Mouse (Mus musculus) limb, embryonic 11.5 days (tissue): ENCODE results near the gene Lenep. TPM values are rescaled to one million over a fixed set of nuclear protein-coding genes. Genes with fewer than 3 reads are reported as not detected.

Experiments used
- ATAC-seq: fragments of 200-750 bp; cut with Nextera tagmentation; 2 replicates; pipeline ENCODE4 v1.8.0; 2017; ENCODE audit warnings: low read depth; ENCODE audit not compliant: insufficient number of reproducible peaks, low FRiP score, low TSS enrichment
- DNase-seq: peaks from one replicate; pipeline ENCODE4 v3.0.0-alpha.2; 2015; ENCODE audit warnings: low spot score
- H3K27ac ChIP-seq: fragments of 300-500 bp; sonication (generic); replicated peaks from 2 replicates; pipeline ENCODE4 v1.5.1; 2014; ENCODE audit warnings: low read depth, mild to moderate bottlenecking, low read length
- H3K27me3 ChIP-seq: fragments of 300-500 bp; sonication (generic); 2 replicates; pipeline ENCODE4 v1.6.1; 2014; ENCODE audit warnings: mild to moderate bottlenecking, low read length, mixed read lengths; ENCODE audit not compliant: control insufficient read depth, insufficient read depth
- H3K36me3 ChIP-seq: fragments of 300-500 bp; sonication (generic); 2 replicates; pipeline ENCODE4 v1.6.1; 2014; ENCODE audit warnings: mild to moderate bottlenecking, low read length, moderate library complexity, mixed read lengths; ENCODE audit not compliant: control insufficient read depth, insufficient read depth
- H3K4me1 ChIP-seq: fragments of 300-500 bp; sonication (generic); 2 replicates; pipeline ENCODE4 v1.6.1; 2014; ENCODE audit warnings: low read length, mixed read lengths; ENCODE audit not compliant: control insufficient read depth, insufficient read depth
- H3K4me2 ChIP-seq: fragments of 300-500 bp; sonication (generic); 2 replicates; pipeline ENCODE4 v1.6.1; 2014; ENCODE audit warnings: low read depth, mild to moderate bottlenecking, moderate library complexity; ENCODE audit not compliant: severe bottlenecking
- H3K4me3 ChIP-seq: fragments of 300-500 bp; sonication (generic); 2 replicates; pipeline ENCODE4 v1.5.1; 2014; ENCODE audit warnings: low read depth, low read length
- H3K9ac ChIP-seq: fragments of 300-500 bp; sonication (generic); 2 replicates; pipeline ENCODE4 v1.6.1; 2014; ENCODE audit warnings: mild to moderate bottlenecking, low read length
- H3K9me3 ChIP-seq: fragments of 300-500 bp; sonication (generic); 2 replicates; pipeline ENCODE4 v1.6.1; 2016; ENCODE audit warnings: low read length; ENCODE audit not compliant: control insufficient read depth
- WGBS: fragments of 180-500 bp; shearing (Covaris S2); extraction: QIAGEN DNeasy Blood & Tissue Kit; methylation state at CpG from one replicate; pipeline ENCODE4 v1.1.7; 2014; 5-methylcytosine and 5-hydroxymethylcytosine counted together
- polyA plus RNA-seq: library from polyadenylated mRNA; unstranded; fragments of >200 nt; fragmentation: Nextera tagmentation; extraction: Ambion mirVana; gene quantifications from 2 replicates; pipeline ENCODE4 v1.2.1, GENCODE M21; 2014

The Lenep gene
- polyA plus RNA-seq, 1 experiment from 2014 or later, result 0.61 TPM

DNA sequence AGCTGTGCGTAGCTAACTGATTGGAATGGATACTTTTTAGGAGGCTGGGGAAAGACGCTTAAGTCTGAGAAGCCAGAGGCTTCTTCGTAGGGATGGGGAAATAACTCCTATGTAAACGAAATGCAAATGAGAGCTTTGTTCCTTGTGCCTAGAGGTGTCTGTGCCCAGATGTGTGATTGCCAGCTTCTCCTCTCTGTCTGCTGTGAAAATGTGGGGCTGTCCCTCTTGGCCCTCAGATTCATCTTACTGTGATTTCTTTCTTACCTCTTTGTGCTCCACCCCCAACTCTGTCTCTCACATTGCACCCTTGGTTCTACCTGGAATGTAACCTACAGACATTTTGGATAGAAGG lies 6.0 kb downstream of the Lenep start:
- H3K27ac ChIP-seq, result no peak overlapping the region
- no peak for ATAC-seq
- peaks cover 28% of the 10 kb centered on the region for H3K4me1 ChIP-seq

DNA sequence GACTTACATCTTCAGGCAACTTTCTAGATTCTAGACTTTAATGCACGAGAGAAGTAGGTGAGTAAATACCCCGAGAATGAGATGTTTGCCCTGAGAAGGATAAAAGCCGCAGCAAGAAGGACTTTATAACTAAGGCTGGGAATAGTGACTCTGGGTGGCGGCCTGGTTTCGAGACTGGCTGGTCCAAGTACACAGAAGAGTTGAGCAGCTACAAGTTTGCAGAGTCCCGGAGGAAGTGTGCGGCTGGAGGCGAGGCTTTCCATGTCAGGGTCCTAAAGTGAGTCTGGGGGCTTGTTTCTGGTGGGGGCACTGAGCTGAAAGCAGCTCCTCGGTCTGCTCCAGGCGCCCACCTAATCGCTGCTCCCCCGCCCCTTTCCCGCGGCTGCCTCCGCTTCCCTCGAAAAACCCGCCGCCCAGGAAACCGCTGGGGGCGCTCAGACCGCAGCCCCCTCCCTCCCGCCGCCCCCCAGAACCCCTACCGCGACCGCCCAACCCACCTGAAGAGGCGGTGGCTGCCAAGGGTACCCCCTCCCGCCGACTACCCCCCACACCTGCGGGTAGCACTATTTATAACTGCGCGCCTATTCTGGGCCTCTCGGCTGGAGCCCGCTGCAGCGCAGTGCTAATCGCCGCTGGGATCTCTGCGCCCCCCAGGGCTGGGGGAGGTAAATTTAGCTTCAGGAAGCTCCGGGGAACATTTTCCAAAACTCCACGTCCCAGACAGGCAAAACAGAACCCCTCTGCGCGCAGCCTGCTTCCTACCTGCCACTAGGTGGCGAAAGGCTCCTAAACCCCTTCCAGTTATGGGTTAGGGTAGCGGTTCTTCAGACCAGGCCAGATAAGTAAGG lies 6.6 kb downstream of the Lenep start:
- DNase-seq (peak; percentile 86), ATAC-seq (no peak)
- Histone ChIP-seq H3K4me1 (peaks cover 34% of the 10 kb centered on the region), H3K9me3 (no peaks in the 10 kb centered on the region), H3K27me3 (peaks cover 6% of the 10 kb centered on the region; the same call in 1 of the 2 replicates), H3K4me3 (peak overlapping the region; percentile 55), H3K36me3 (no peaks in the 10 kb centered on the region), H3K9ac (peak overlapping the region; percentile 65), H3K4me2 (peak overlapping the region; percentile 99), H3K27ac (no peak overlapping the region)
- under 1% methylated on average over 43 of the region's 44 CpGs for WGBS

More for the DNA sequence above, 6.0 kb downstream of the Lenep start:
- no peaks in the 10 kb centered on the region for H3K9me3 ChIP-seq
- WGBS, result 0% methylated on average over 4 of the region's 4 CpGs
- peak overlapping the region; percentile 99 for H3K4me2 ChIP-seq
- H3K27me3 ChIP-seq, result peaks cover 6% of the 10 kb centered on the region; the same call in 1 of the 2 replicates
- peak overlapping the region; percentile 55 for H3K4me3 ChIP-seq
- no peaks in the 10 kb centered on the region for H3K36me3 ChIP-seq
- DNase-seq, result peak; percentile 32
- H3K9ac ChIP-seq, result peak overlapping the region; percentile 65

DNA sequence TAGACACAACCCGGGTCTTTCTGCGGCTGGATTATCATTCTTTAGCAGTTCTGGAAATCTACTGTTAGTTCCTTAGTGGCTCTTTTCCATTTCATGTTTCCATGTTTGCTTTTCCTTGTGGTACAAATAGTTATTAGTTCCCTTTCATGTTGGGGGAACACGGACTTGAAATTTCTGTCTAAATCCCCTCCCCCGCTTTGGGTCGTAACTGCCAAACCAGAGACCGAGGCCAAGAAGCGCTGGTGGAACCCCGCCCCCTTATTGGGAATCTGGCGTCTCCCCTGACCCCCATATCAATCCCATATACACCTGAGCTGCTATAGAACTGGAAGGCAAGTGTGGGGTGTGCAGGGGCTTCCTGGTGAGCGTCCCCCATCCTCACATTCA lies 7.2 kb downstream of the Lenep start:
- DNase-seq (peak; percentile 33), ATAC-seq (no peak)
- WGBS, result under 1% methylated on average over 10 of the region's 10 CpGs
- Histone ChIP-seq H3K9me3 (no peaks in the 10 kb centered on the region), H3K27ac (no peak overlapping the region), H3K4me3 (peak overlapping the region; percentile 55), H3K4me1 (peaks cover 35% of the 10 kb centered on the region), H3K4me2 (peak overlapping the region; percentile 99), H3K9ac (no peak overlapping the region), H3K36me3 (no peaks in the 10 kb centered on the region), H3K27me3 (peaks cover 6% of the 10 kb centered on the region; the same call in 1 of the 2 replicates)

DNA sequence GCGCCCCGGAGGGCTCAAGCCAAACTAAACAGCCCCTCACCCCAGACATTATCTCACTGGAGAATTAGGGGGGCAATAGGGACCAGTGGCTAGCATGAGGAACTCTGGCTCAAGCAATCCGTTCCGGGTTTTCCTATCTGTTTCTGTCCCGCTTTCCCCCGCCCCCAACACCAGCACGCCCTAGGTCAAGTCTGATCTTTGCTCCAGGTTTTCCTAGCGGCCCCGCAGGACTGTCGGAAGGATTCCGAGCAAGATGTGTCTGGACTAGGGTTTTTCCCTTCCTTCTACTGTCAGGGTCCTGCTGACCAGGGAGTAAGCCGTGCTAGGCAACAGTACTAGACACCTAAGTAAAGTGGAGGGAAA lies 7.7 kb downstream of the Lenep start:
- DNase-seq, result peak; percentile 85
- Histone ChIP-seq H3K36me3 (no peaks in the 10 kb centered on the region), H3K27ac (no peak overlapping the region), H3K4me3 (peak overlapping the region; percentile 50), H3K4me2 (peak overlapping the region; percentile 99), H3K9ac (no peak overlapping the region), H3K4me1 (peaks cover 37% of the 10 kb centered on the region), H3K9me3 (no peaks in the 10 kb centered on the region), H3K27me3 (peaks cover 6% of the 10 kb centered on the region; the same call in 1 of the 2 replicates)
- no peak for ATAC-seq
- under 1% methylated on average over 10 of the region's 12 CpGs for WGBS

DNA sequence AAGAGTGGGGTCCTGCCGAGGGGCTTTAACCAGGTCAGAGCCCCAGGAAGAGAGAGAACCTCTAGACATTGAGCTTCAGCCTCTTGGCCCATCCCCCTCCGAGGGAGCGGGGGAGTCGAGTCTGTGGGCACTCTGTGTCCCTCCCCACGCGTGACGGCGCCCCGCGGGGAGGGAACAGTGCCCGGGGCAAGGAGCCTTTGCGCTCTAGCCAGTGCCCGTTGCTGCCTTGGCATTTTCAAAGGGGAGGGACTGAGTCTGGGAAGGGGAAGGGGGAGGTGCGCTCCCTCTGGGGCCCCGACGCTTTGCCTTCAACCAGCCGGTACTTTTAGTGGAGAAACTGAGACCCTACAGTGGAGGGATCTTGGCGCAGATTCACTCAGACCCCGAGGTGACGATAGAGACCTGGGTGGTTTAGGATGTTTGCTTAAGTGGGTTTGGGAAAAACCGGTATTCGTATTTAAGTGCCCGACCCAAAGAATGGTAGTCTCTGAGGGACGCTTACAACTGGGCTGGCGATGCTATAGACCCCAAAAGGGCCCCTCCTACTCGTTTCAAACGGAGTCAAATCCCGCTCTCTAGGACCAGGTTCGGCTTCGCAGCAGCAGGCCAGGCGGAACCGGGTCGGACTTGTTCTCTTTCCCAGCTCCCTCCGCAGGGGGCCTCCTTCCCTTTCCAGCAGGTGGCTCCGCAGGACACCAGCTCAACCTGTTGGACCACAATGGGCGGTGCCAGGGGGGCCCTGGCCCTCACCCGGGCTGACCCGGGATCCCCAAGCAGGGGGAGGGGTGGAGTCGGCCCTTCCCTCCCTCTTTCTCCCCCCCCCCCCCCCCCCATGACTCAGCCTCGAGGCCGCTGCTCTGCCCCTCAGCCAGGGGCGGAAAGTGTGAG lies 8.3 kb downstream of the Lenep start, which contains the start of gene Zbtb7b:
TSS of gene Zbtb7b (minus strand) at position 771 of the 888 bp plus-strand sequence.
- Histone ChIP-seq H3K27me3 (peaks cover 6% of the 10 kb centered on the region; the same call in 1 of the 2 replicates), H3K36me3 (no peaks in the 10 kb centered on the region), H3K9ac (peak within 1 kb of the TSS; percentile 50), H3K27ac (peak within 1 kb of the TSS; percentile 42), H3K4me3 (peak within 1 kb of the TSS; percentile 55), H3K9me3 (no peaks in the 10 kb centered on the region), H3K4me2 (peak within 1 kb of the TSS; percentile 99), H3K4me1 (peaks cover 37% of the 10 kb centered on the region)
- peak; percentile 74 for DNase-seq
- ATAC-seq, result peak; percentile 42
- WGBS, result 1% methylated on average over 38 of the region's 42 CpGs

DNA sequence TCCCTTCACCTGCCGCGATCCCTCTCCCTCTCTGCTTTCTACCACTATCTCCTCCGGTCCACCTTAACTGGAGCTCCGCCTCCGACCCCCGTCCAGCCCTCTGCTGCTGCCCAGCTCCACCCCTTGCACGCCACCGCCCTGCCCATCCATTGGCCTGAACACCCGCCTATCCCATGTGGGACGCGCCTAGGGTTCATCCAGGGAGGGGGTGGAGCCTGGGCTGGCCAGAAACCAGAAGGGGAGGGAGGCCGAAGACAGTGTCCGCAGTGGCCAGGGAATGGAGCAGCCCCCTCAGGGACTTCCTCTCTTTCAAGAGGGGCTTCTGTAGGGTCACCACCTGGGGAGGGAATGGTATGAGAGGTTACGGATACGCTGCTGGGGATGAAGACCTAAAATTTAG lies 9.0 kb downstream of the Lenep start:
- Histone ChIP-seq H3K27ac (peak overlapping the region; percentile 42), H3K4me2 (peak overlapping the region; percentile 99), H3K9ac (peak overlapping the region; percentile 50), H3K4me3 (peak overlapping the region; percentile 50), H3K9me3 (no peaks in the 10 kb centered on the region), H3K4me1 (peaks cover 37% of the 10 kb centered on the region), H3K36me3 (no peaks in the 10 kb centered on the region), H3K27me3 (peaks cover 6% of the 10 kb centered on the region; the same call in 1 of the 2 replicates)
- WGBS, result under 1% methylated on average over 15 of the region's 15 CpGs
- DNase-seq (peak; percentile 96), ATAC-seq (peak; percentile 91)

DNA sequence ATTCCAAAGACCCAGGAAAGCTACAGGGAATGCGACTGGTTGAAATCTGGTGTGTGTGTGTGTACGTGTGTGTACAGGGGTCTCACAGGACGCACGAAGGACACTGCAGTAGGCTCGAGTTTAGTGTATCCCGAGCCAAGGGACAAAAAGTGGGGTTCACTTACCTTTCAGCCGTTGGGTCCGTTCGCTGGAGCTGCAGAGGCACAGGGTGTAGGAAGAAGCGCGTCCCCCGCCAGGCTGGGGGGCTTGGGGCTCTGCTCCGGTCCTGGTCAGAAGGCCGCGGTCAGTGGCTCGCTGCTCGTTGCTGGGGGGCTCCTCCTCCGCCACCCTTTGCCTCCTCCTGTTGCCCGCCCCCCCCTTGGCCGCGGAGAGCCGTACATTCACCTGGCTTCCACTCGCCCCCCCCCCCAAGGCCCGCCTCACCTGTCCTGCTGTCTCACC lies 9.7 kb downstream of the Lenep start:
- no peak overlapping the region for H3K27ac ChIP-seq
- peaks cover 37% of the 10 kb centered on the region for H3K4me1 ChIP-seq
- peak overlapping the region; percentile 99 for H3K4me2 ChIP-seq
- no peak overlapping the region for H3K9ac ChIP-seq
- H3K36me3 ChIP-seq, result no peaks in the 10 kb centered on the region
- H3K4me3 ChIP-seq, result peak overlapping the region; percentile 50
- no peaks in the 10 kb centered on the region for H3K9me3 ChIP-seq
- peaks cover 6% of the 10 kb centered on the region; the same call in 1 of the 2 replicates for H3K27me3 ChIP-seq
- no peak for ATAC-seq
- WGBS, result under 1% methylated on average over 16 of the region's 24 CpGs
- DNase-seq, result peak; percentile 48
